Mouse (Mus musculus) hindbrain, embryonic 13.5 days (tissue): ENCODE measurements at regions not wholly inside any gene's neighbourhood (a gene's known extent, or its start where the extent isn't known, plus 50 kb on each side); places are given as distances from the start of the nearest gene placed in this dataset.

ENCODE experiments used
- ATAC-seq: fragments of 200-750 bp; cut with Nextera tagmentation; 2 replicates; pipeline ENCODE4 v1.8.0; 2017; ENCODE audit warnings: moderate TSS enrichment; ENCODE audit not compliant: low FRiP score
- H3K27ac ChIP-seq: fragments of 300-500 bp; sonication (generic); 2 replicates; pipeline ENCODE4 v1.5.1; 2015; ENCODE audit warnings: inconsistent platforms, mild to moderate bottlenecking, moderate library complexity
- H3K27me3 ChIP-seq: fragments of 300-500 bp; sonication (generic); 2 replicates; pipeline ENCODE4 v1.6.1; 2015; ENCODE audit warnings: mild to moderate bottlenecking, inconsistent platforms
- H3K36me3 ChIP-seq: fragments of 300-500 bp; sonication (generic); 2 replicates; pipeline ENCODE4 v1.6.1; 2015; ENCODE audit warnings: mild to moderate bottlenecking, inconsistent platforms
- H3K4me1 ChIP-seq: fragments of 300-500 bp; sonication (generic); replicated peaks from 2 replicates; pipeline ENCODE4 v1.6.1; 2015; ENCODE audit warnings: inconsistent platforms
- H3K4me2 ChIP-seq: fragments of 300-500 bp; sonication (generic); 2 replicates; pipeline ENCODE4 v1.6.1; 2015; ENCODE audit warnings: inconsistent platforms, mild to moderate bottlenecking, moderate library complexity
- H3K4me3 ChIP-seq: fragments of 300-500 bp; sonication (generic); 2 replicates; pipeline ENCODE4 v1.5.1; 2015; ENCODE audit warnings: mild to moderate bottlenecking, inconsistent platforms
- H3K9ac ChIP-seq: fragments of 300-500 bp; sonication (generic); 2 replicates; pipeline ENCODE4 v1.6.1; 2015; ENCODE audit warnings: mild to moderate bottlenecking, inconsistent platforms
- H3K9me3 ChIP-seq: fragments of 300-500 bp; sonication (generic); 2 replicates; pipeline ENCODE4 v1.6.1; 2016; ENCODE audit warnings: inconsistent platforms
- WGBS: fragments of 180-500 bp; shearing (Covaris S2); methylation state at CpG from one replicate; pipeline ENCODE4 v1.1.7; 2015; 5-methylcytosine and 5-hydroxymethylcytosine counted together

GRCm38 (mm10) chr5:128513261-128513660 lies 80.4 kb upstream of the Tmem132d start:
- Histone ChIP-seq H3K4me3 (no peak overlapping the region), H3K9me3 (no peaks in the 10 kb centered on the region), H3K27me3 (peaks cover 9% of the 10 kb centered on the region), H3K4me1 (no peaks in the 10 kb centered on the region), H3K36me3 (no peaks in the 10 kb centered on the region), H3K4me2 (no peak overlapping the region), H3K9ac (no peak overlapping the region), H3K27ac (no peak overlapping the region)
- WGBS: 73% methylated on average over 14 of the region's 14 CpGs
- ATAC-seq: no peak

GRCm38 (mm10) chr5:128512606-128513005 lies 79.7 kb upstream of the Tmem132d start:
- WGBS: 89% methylated on average over 9 of the region's 9 CpGs
- Histone ChIP-seq H3K9me3 (no peaks in the 10 kb centered on the region), H3K27ac (no peak overlapping the region), H3K27me3 (peaks cover 7% of the 10 kb centered on the region; the same call in 1 of the 2 replicates), H3K4me2 (no peak overlapping the region), H3K9ac (no peak overlapping the region), H3K4me3 (no peak overlapping the region), H3K4me1 (no peaks in the 10 kb centered on the region), H3K36me3 (no peaks in the 10 kb centered on the region)
- no peak for ATAC-seq

- ATAC-seq: peak; percentile 28; the same call in 1 of the 2 replicates
- Histone ChIP-seq H3K4me1 (no peaks in the 10 kb centered on the region), H3K36me3 (no peaks in the 10 kb centered on the region), H3K27me3 (0 out of 2 replicates have a peak, but pooled peaks cover 8% of the 10 kb centered on the region), H3K9me3 (no peaks in the 10 kb centered on the region), H3K27ac (no peak overlapping the region), H3K4me3 (no peak overlapping the region), H3K4me2 (no peak overlapping the region), H3K9ac (no peak overlapping the region)
- 11% methylated on average over 4 of the region's 4 CpGs for WGBS
These were observed 71.6 kb upstream of the Tmem132d start for GRCm38 (mm10) chr5:128504502-128504901.

- no peaks in the 10 kb centered on the region for H3K27me3 ChIP-seq
- ATAC-seq: no peak
- H3K4me2 ChIP-seq: no peak overlapping the region
- H3K27ac ChIP-seq: no peak overlapping the region
- H3K9ac ChIP-seq: no peak overlapping the region
- no peak overlapping the region for H3K4me3 ChIP-seq
- WGBS: 62% methylated on average over 9 of the region's 9 CpGs
- H3K36me3 ChIP-seq: no peaks in the 10 kb centered on the region
- H3K4me1 ChIP-seq: no peaks in the 10 kb centered on the region
- no peaks in the 10 kb centered on the region for H3K9me3 ChIP-seq
These were observed 66.6 kb upstream of the Tmem132d start for GRCm38 (mm10) chr5:128499488-128499887.

- H3K4me2 ChIP-seq: no peak overlapping the region
- H3K9ac ChIP-seq: no peak overlapping the region
- ATAC-seq: no peak
- WGBS: 55% methylated on average over 5 of the region's 5 CpGs
- H3K9me3 ChIP-seq: no peaks in the 10 kb centered on the region
- no peak overlapping the region for H3K4me3 ChIP-seq
- no peak overlapping the region for H3K27ac ChIP-seq
- H3K27me3 ChIP-seq: no peaks in the 10 kb centered on the region
- H3K4me1 ChIP-seq: no peaks in the 10 kb centered on the region
- no peaks in the 10 kb centered on the region for H3K36me3 ChIP-seq
These were observed 66.2 kb upstream of the Tmem132d start for GRCm38 (mm10) chr5:128499033-128499432.

- Histone ChIP-seq H3K4me1 (no peaks in the 10 kb centered on the region), H3K4me2 (no peak overlapping the region), H3K36me3 (no peaks in the 10 kb centered on the region), H3K27ac (no peak overlapping the region), H3K27me3 (no peaks in the 10 kb centered on the region), H3K4me3 (no peak overlapping the region), H3K9ac (no peak overlapping the region), H3K9me3 (0 out of 2 replicates have a peak, but pooled peaks cover 5% of the 10 kb centered on the region)
- WGBS: 91% methylated on average over 5 of the region's 5 CpGs
- no peak for ATAC-seq
These were observed 59.7 kb upstream of the Tmem132d start for GRCm38 (mm10) chr5:128492541-128492940.

- Histone ChIP-seq H3K4me3 (no peak overlapping the region), H3K27ac (no peak overlapping the region), H3K36me3 (no peaks in the 10 kb centered on the region), H3K27me3 (no peaks in the 10 kb centered on the region), H3K9me3 (0 out of 2 replicates have a peak, but pooled peaks cover 5% of the 10 kb centered on the region), H3K4me1 (no peaks in the 10 kb centered on the region), H3K4me2 (no peak overlapping the region), H3K9ac (no peak overlapping the region)
- WGBS: 35% methylated on average over 9 of the region's 9 CpGs
- ATAC-seq: no peak
These were observed 58.3 kb upstream of the Tmem132d start for GRCm38 (mm10) chr5:128491155-128491554.

- Histone ChIP-seq H3K27me3 (no peaks in the 10 kb centered on the region), H3K27ac (no peak overlapping the region), H3K9me3 (0 out of 2 replicates have a peak, but pooled peaks cover 5% of the 10 kb centered on the region), H3K9ac (no peak overlapping the region), H3K4me2 (no peak overlapping the region), H3K36me3 (no peaks in the 10 kb centered on the region), H3K4me1 (0 out of 2 replicates have a peak, but pooled peaks cover 4% of the 10 kb centered on the region), H3K4me3 (no peak overlapping the region)
- ATAC-seq: no peak
- WGBS: 77% methylated on average over 4 of the region's 4 CpGs
These were observed 56.1 kb upstream of the Tmem132d start for GRCm38 (mm10) chr5:128488872-128489580.

GRCm38 (mm10) chr5:128487371-128487770 lies 54.5 kb upstream of the Tmem132d start:
- H3K27ac ChIP-seq: no peak overlapping the region
- no peak overlapping the region for H3K9ac ChIP-seq
- WGBS: 75% methylated on average over 3 of the region's 3 CpGs
- H3K9me3 ChIP-seq: 0 out of 2 replicates have a peak, but pooled peaks cover 5% of the 10 kb centered on the region
- ATAC-seq: no peak
- H3K4me1 ChIP-seq: peaks cover 18% of the 10 kb centered on the region
- no peak overlapping the region for H3K4me2 ChIP-seq
- no peaks in the 10 kb centered on the region for H3K27me3 ChIP-seq
- no peak overlapping the region for H3K4me3 ChIP-seq
- no peaks in the 10 kb centered on the region for H3K36me3 ChIP-seq

GRCm38 (mm10) chr5:128484116-128484515 lies 51.2 kb upstream of the Tmem132d start:
- H3K4me1 ChIP-seq: peaks cover 19% of the 10 kb centered on the region
- no peak overlapping the region for H3K4me2 ChIP-seq
- H3K27ac ChIP-seq: no peak overlapping the region
- no peak overlapping the region for H3K9ac ChIP-seq
- no peak overlapping the region for H3K4me3 ChIP-seq
- 32% methylated on average over 6 of the region's 6 CpGs for WGBS
- H3K36me3 ChIP-seq: no peaks in the 10 kb centered on the region
- peaks cover 4% of the 10 kb centered on the region; the same call in 1 of the 2 replicates for H3K27me3 ChIP-seq
- no peak for ATAC-seq
- H3K9me3 ChIP-seq: 0 out of 2 replicates have a peak, but pooled peaks cover under 1% of the 10 kb centered on the region

GRCm38 (mm10) chr5:128483441-128483810 lies 50.5 kb upstream of the Tmem132d start:
- ATAC-seq: no peak; the same call in 1 of the 2 replicates
- H3K4me2 ChIP-seq: peak overlapping the region; percentile 54
- H3K27me3 ChIP-seq: peaks cover 4% of the 10 kb centered on the region; the same call in 1 of the 2 replicates
- peak overlapping the region; percentile 20 for H3K4me3 ChIP-seq
- H3K9ac ChIP-seq: peak overlapping the region; percentile 53
- H3K36me3 ChIP-seq: no peaks in the 10 kb centered on the region
- peaks cover 19% of the 10 kb centered on the region for H3K4me1 ChIP-seq
- 3% methylated on average over 13 of the region's 13 CpGs for WGBS
- H3K27ac ChIP-seq: peak overlapping the region; percentile 18; the same call in 1 of the 2 replicates
- no peaks in the 10 kb centered on the region for H3K9me3 ChIP-seq

GRCm38 (mm10) chr5:128482617-128483440 lies 50.0 kb upstream of the Tmem132d start:
- H3K27ac ChIP-seq: 0 out of 2 replicates have a peak overlapping the region, but pooled peaks have one; percentile 18
- no peaks in the 10 kb centered on the region for H3K36me3 ChIP-seq
- 3% methylated on average over 20 of the region's 20 CpGs for WGBS
- H3K4me3 ChIP-seq: peak overlapping the region; percentile 20
- peaks cover 4% of the 10 kb centered on the region; the same call in 1 of the 2 replicates for H3K27me3 ChIP-seq
- H3K9ac ChIP-seq: peak overlapping the region; percentile 53
- H3K4me1 ChIP-seq: peaks cover 19% of the 10 kb centered on the region
- H3K4me2 ChIP-seq: peak overlapping the region; percentile 54
- no peak for ATAC-seq
- no peaks in the 10 kb centered on the region for H3K9me3 ChIP-seq
